Mouse (Mus musculus) heart, embryonic 12.5 days (tissue): ENCODE results near the gene Efhb. TPM values are rescaled to one million over a fixed set of nuclear protein-coding genes. Genes with fewer than 3 reads are reported as not detected.

Source experiments
- ATAC-seq: fragments of 200-750 bp; cut with Nextera tagmentation; 2 replicates; pipeline ENCODE4 v1.8.0; 2017; ENCODE audit warnings: moderate TSS enrichment, moderate library complexity; ENCODE audit not compliant: insufficient number of reproducible peaks, low FRiP score
- H3K27ac ChIP-seq: fragments of 300-500 bp; sonication (generic); 2 replicates; pipeline ENCODE4 v1.5.1; 2016; ENCODE audit warnings: mild to moderate bottlenecking, moderate library complexity; ENCODE audit not compliant: poor library complexity, severe bottlenecking
- H3K27me3 ChIP-seq: fragments of 300-500 bp; sonication (generic); replicated peaks from 2 replicates; pipeline ENCODE4 v1.6.1; 2016; ENCODE audit warnings: mild to moderate bottlenecking, moderate library complexity
- H3K36me3 ChIP-seq: fragments of 300-500 bp; sonication (generic); 2 replicates; pipeline ENCODE4 v1.6.1; 2016; ENCODE audit warnings: mild to moderate bottlenecking, moderate library complexity
- H3K4me1 ChIP-seq: fragments of 300-500 bp; sonication (generic); replicated peaks from 2 replicates; pipeline ENCODE4 v1.6.1; 2016; ENCODE audit warnings: mild to moderate bottlenecking
- H3K4me2 ChIP-seq: fragments of 300-500 bp; sonication (generic); 2 replicates; pipeline ENCODE4 v1.6.1; 2016; ENCODE audit warnings: mild to moderate bottlenecking, moderate library complexity
- H3K4me3 ChIP-seq: fragments of 300-500 bp; sonication (generic); 2 replicates; pipeline ENCODE4 v1.5.1; 2016; ENCODE audit warnings: mild to moderate bottlenecking
- H3K9ac ChIP-seq: fragments of 300-500 bp; sonication (generic); 2 replicates; pipeline ENCODE4 v1.6.1; 2016; ENCODE audit warnings: mild to moderate bottlenecking, moderate library complexity
- H3K9me3 ChIP-seq: fragments of 300-500 bp; sonication (generic); replicated peaks from 2 replicates; pipeline ENCODE4 v1.6.1; 2016; ENCODE audit warnings: mild to moderate bottlenecking, moderate library complexity
- WGBS: fragments of 180-500 bp; shearing (Covaris S2); methylation state at CpG from one replicate; pipeline ENCODE4 v1.1.7; 2016; 5-methylcytosine and 5-hydroxymethylcytosine counted together
- polyA plus RNA-seq: library from polyadenylated mRNA; unstranded; fragments of >200 nt; fragmentation: Nextera tagmentation; extraction: Ambion mirVana; gene quantifications from 2 replicates; pipeline ENCODE4 v1.2.1, GENCODE M21; 2016

Efhb gene
- polyA plus RNA-seq, 1 experiment from 2014 or later, result 0.42 TPM

DNA sequence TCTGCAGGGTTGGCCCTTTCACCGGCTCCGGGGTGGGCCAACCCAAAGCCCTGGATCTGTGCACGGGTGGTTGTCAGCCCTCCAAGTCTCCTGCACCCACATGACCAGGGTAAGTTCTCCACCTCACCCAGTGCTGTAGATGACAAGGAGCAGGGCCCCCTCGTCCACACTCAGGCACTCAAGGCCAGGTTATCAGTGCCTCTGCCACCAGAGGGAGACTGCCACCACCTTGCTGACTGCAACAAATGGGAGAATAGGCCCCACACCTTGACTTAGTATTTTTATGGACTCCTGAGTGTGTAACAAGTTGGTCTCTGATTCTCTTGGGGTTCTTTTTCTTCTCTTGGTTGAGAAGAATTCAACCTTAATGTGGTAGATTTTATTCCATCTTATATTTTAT, 2.4 kb upstream of the Efhb start:
- peaks cover 5% of the 10 kb centered on the region for H3K4me1 ChIP-seq
- WGBS, result 43% methylated on average over 4 of the region's 4 CpGs
- ATAC-seq, result no peak

DNA sequence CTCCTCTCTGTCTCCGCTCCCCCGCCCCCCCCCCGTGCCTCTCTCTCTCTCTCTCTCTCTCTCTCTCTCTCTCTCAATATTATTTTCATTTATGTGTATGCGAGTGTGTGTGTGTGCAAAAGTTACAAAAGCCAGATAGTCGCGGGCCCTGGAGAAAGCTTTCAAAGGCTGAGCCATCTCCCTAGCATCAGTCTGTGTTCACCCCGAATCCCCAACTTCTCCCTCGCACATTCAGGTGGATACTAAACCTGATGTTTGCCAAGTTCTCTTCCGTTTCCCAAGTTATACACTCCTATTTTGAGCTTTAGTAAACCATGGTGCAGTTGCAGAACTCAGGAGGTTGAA, 347 bp upstream of the Efhb start:
- WGBS, result 23% methylated on average over 8 of the region's 9 CpGs
- H3K9me3 ChIP-seq, result no peaks in the 10 kb centered on the region
- peak overlapping the region; percentile 85 for H3K4me2 ChIP-seq
- H3K27ac ChIP-seq, result no peak overlapping the region
- H3K27me3 ChIP-seq, result no peaks in the 10 kb centered on the region
- peak; percentile 37; the same call in 1 of the 2 replicates for ATAC-seq
- no peaks in the 10 kb centered on the region for H3K36me3 ChIP-seq
- peak overlapping the region; percentile 61 for H3K9ac ChIP-seq
- H3K4me3 ChIP-seq, result peak overlapping the region; percentile 59
- H3K4me1 ChIP-seq, result peaks cover 5% of the 10 kb centered on the region

More for the DNA sequence above, 2.4 kb upstream of the Efhb start:
- no peaks in the 10 kb centered on the region for H3K9me3 ChIP-seq
- H3K36me3 ChIP-seq, result no peaks in the 10 kb centered on the region
- H3K27ac ChIP-seq, result no peak overlapping the region
- no peak overlapping the region for H3K4me2 ChIP-seq
- no peak overlapping the region for H3K4me3 ChIP-seq
- H3K27me3 ChIP-seq, result no peaks in the 10 kb centered on the region
- H3K9ac ChIP-seq, result no peak overlapping the region

DNA sequence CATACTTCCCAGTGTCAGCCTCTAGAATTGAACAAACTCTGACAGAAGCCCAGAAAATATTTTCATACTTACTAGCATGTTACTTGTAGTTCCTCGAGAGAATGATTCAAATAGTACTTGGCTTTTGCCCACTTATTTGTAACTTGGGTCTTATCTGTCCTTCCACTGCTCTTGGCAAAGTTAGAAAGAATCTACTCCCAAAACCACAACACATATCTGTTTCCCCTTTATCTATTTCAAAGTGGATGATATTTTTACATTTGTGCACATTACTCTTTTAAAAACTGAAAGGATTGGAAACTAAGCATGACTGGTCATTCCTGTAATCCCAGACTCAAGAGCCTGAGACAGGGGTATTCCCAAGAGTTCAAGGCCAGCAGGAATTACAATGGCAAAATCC, 6.4 kb downstream of the Efhb start:
- Histone ChIP-seq H3K27ac (no peak overlapping the region), H3K4me2 (no peak overlapping the region), H3K9ac (no peak overlapping the region), H3K4me3 (no peak overlapping the region), H3K36me3 (no peaks in the 10 kb centered on the region), H3K4me1 (no peaks in the 10 kb centered on the region), H3K9me3 (0 out of 2 replicates have a peak, but pooled peaks cover 2% of the 10 kb centered on the region), H3K27me3 (no peaks in the 10 kb centered on the region)
- ATAC-seq, result no peak
- 34% methylated on average over 1 of the region's 1 CpGs for WGBS

- no peak overlapping the region for H3K9ac ChIP-seq
- H3K36me3 ChIP-seq, result no peaks in the 10 kb centered on the region
- 0 out of 2 replicates have a peak, but pooled peaks cover 2% of the 10 kb centered on the region for H3K9me3 ChIP-seq
- whole genome bisulfite sequencing, result 71% methylated on average over 2 of the region's 2 CpGs
- no peak overlapping the region for H3K4me3 ChIP-seq
- no peak for ATAC-seq
- H3K4me1 ChIP-seq, result no peaks in the 10 kb centered on the region
- H3K27me3 ChIP-seq, result no peaks in the 10 kb centered on the region
- no peak overlapping the region for H3K4me2 ChIP-seq
- no peak overlapping the region for H3K27ac ChIP-seq
Measured at GRCm38 (mm10) chr17:53456152-53456551, 7.0 kb downstream of the Efhb start.

DNA sequence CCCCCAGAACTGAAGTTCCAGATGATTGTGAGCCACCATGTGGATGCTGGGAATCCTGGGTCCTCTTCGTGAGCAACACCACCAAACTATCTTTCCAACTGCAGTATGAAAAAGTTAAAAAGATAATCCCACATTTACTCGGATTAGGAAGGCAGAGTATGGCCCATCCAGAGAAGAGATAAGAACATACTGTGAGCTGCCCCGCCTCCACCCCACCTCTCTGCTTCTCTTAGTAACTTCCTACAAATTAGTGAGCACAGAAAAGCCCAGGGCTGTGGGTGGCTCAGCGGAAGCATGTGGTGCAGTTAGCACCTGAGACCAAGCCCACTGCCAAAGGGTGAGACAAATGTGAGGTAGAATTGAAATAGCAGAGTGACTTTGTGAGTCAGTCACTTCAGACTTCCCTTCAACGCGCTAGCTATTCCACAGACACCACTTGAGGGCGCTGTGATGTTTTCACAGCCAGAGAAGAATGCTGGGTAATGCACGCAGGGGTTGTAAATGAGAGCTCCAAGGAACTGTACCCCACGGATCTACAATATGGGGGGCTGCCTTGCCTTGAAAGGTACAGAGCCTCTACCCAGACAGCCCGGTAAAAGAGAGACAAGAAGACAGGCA, 60.3 kb downstream of the Efhb start:
- H3K27me3 ChIP-seq, result no peaks in the 10 kb centered on the region
- H3K9ac ChIP-seq, result no peak overlapping the region

DNA sequence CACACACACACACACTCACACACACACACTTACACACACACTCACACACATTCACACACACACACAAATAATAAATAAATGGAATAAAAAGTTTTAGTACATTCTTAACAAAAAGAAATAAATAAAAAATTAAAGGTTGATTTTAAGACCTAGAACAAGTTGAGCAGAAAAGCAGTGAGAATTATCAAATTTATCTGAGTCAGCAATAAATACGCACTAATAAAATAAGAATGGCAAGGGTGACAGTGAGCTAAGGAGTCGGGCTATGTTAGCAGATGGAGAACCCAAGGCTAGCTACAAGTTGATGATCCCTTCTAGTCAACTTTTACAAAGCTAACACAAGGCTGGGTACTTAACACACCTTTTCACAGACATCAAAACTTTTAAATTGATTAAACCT, 69.9 kb downstream of the Efhb start:
- H3K27ac ChIP-seq, result no peak overlapping the region
- no peaks in the 10 kb centered on the region for H3K27me3 ChIP-seq
- 83% methylated on average over 2 of the region's 2 CpGs for WGBS
- no peaks in the 10 kb centered on the region for H3K36me3 ChIP-seq
- no peak overlapping the region for H3K4me3 ChIP-seq
- no peaks in the 10 kb centered on the region for H3K9me3 ChIP-seq
- no peak for ATAC-seq
- H3K9ac ChIP-seq, result no peak overlapping the region
- no peaks in the 10 kb centered on the region for H3K4me1 ChIP-seq
- H3K4me2 ChIP-seq, result no peak overlapping the region

More for the DNA sequence above, 60.3 kb downstream of the Efhb start:
- Histone ChIP-seq H3K4me1 (no peaks in the 10 kb centered on the region; the same call in 1 of the 2 replicates), H3K27ac (no peak overlapping the region), H3K4me3 (no peak overlapping the region), H3K36me3 (no peaks in the 10 kb centered on the region), H3K9me3 (no peaks in the 10 kb centered on the region), H3K4me2 (peak overlapping the region; percentile 44)
- no peak for ATAC-seq
- WGBS, result 31% methylated on average over 10 of the region's 10 CpGs

DNA sequence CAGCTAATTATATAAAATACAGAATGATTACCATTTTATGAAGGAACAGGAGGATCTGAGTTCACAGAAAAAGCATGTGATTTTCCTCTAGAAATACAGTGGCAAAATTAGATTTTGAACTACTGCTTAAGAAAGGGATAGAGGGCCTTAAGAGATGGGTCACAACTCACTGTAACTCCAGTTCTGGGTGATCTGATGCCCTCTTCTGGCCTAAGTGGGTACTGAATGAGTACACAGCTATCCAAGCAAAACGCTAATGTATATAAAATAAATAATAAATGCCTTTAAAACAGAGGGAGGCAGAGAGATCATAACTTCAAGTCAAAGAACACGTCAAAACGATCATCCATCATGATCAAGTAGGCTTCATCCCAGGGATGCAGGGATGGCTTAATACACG, 73.6 kb downstream of the Efhb start:
- 38% methylated on average over 4 of the region's 4 CpGs for WGBS
- Histone ChIP-seq H3K27ac (no peak overlapping the region), H3K27me3 (no peaks in the 10 kb centered on the region), H3K4me1 (no peaks in the 10 kb centered on the region), H3K4me3 (no peak overlapping the region), H3K36me3 (no peaks in the 10 kb centered on the region), H3K4me2 (no peak overlapping the region), H3K9ac (no peak overlapping the region), H3K9me3 (no peaks in the 10 kb centered on the region)
- ATAC-seq, result no peak

GRCm38 (mm10) chr17:53387581-53388473, 75.3 kb downstream of the Efhb start:
- WGBS, result 43% methylated on average over 6 of the region's 6 CpGs
- no peak for ATAC-seq
- Histone ChIP-seq H3K27ac (no peak overlapping the region), H3K4me3 (no peak overlapping the region), H3K9ac (no peak overlapping the region), H3K4me1 (no peaks in the 10 kb centered on the region), H3K27me3 (no peaks in the 10 kb centered on the region), H3K36me3 (no peaks in the 10 kb centered on the region), H3K9me3 (no peaks in the 10 kb centered on the region), H3K4me2 (no peak overlapping the region)

DNA sequence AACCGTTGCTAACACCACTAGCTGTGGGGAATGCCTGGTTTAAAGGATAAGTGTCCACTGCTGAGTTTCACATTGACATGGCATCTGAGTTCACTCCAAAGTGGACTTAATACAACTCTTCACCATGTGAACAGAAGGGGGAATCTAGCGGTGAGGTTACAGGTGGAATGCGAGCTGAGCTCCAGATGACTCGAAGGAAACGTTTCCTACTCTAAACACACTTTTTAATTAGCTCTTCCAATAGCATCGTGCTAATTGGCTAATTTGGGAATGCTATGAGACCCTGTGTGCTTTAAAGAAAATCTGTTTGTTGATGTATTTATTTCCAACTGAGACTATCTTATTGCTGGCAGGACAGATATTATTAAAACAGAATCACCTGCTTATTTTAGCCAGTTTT, 76.3 kb downstream of the Efhb start:
- ATAC-seq, result no peak
- Histone ChIP-seq H3K27ac (no peak overlapping the region), H3K36me3 (no peaks in the 10 kb centered on the region), H3K4me2 (no peak overlapping the region), H3K27me3 (no peaks in the 10 kb centered on the region), H3K9ac (no peak overlapping the region), H3K4me1 (no peaks in the 10 kb centered on the region), H3K4me3 (no peak overlapping the region), H3K9me3 (no peaks in the 10 kb centered on the region)
- WGBS, result 74% methylated on average over 6 of the region's 6 CpGs

GRCm38 (mm10) chr17:53364111-53364510, 99.0 kb downstream of the Efhb start:
- H3K27me3 ChIP-seq, result no peaks in the 10 kb centered on the region
- H3K9ac ChIP-seq, result no peak overlapping the region
- H3K4me2 ChIP-seq, result no peak overlapping the region
- peaks cover 4% of the 10 kb centered on the region; the same call in 1 of the 2 replicates for H3K9me3 ChIP-seq
- no peak overlapping the region for H3K4me3 ChIP-seq
- WGBS, result 76% methylated on average over 6 of the region's 6 CpGs
- H3K4me1 ChIP-seq, result no peaks in the 10 kb centered on the region
- no peak overlapping the region for H3K27ac ChIP-seq
- H3K36me3 ChIP-seq, result no peaks in the 10 kb centered on the region
- no peak for ATAC-seq
